Mouse (Mus musculus) midbrain, embryonic 14.5 days (tissue): Measurements from ENCODE around the gene Dph3. TPM values are rescaled to one million over a fixed set of nuclear protein-coding genes. Genes with fewer than 3 reads are reported as not detected.
"Not testable (repeated sequence)": the region's sequence is repeated elsewhere in the genome, so short reads cannot be mapped to it uniquely, and the experiment has no call there.

Experiments used
- ATAC-seq: fragments of 200-750 bp; cut with Nextera tagmentation; 2 replicates; pipeline ENCODE4 v1.8.0; 2017; ENCODE audit warnings: moderate number of reproducible peaks, moderate library complexity; ENCODE audit not compliant: low FRiP score, low TSS enrichment
- DNase-seq: peaks from one replicate; pipeline ENCODE4 v3.0.0-alpha.2; 2015
- H3K27ac ChIP-seq: fragments of 300-500 bp; sonication (generic); replicated peaks from 2 replicates; pipeline ENCODE4 v1.5.1; 2014; ENCODE audit warnings: mild to moderate bottlenecking, low read depth, low read length, moderate library complexity
- H3K27me3 ChIP-seq: fragments of 300-500 bp; sonication (generic); 2 replicates; pipeline ENCODE4 v1.6.1; 2014; ENCODE audit warnings: low read length, control low read depth, mixed read lengths; ENCODE audit not compliant: control insufficient read depth, insufficient read depth
- H3K36me3 ChIP-seq: fragments of 300-500 bp; sonication (generic); 2 replicates; pipeline ENCODE4 v1.6.1; 2014; ENCODE audit warnings: low read length, control low read depth; ENCODE audit not compliant: control insufficient read depth, insufficient read depth
- H3K4me1 ChIP-seq: fragments of 300-500 bp; sonication (generic); 2 replicates; pipeline ENCODE4 v1.6.1; 2014; ENCODE audit warnings: mild to moderate bottlenecking, antibody characterized with exemption, low read length, control low read depth; ENCODE audit not compliant: control insufficient read depth, insufficient read depth
- H3K4me2 ChIP-seq: fragments of 300-500 bp; sonication (generic); 2 replicates; pipeline ENCODE4 v1.6.1; 2014; ENCODE audit warnings: mild to moderate bottlenecking, low read length, moderate library complexity
- H3K4me3 ChIP-seq: fragments of 300-500 bp; sonication (generic); replicated peaks from 2 replicates; pipeline ENCODE4 v1.5.1; 2014; ENCODE audit warnings: low read depth, low read length
- H3K9ac ChIP-seq: fragments of 300-500 bp; sonication (generic); replicated peaks from 2 replicates; pipeline ENCODE4 v1.6.1; 2014; ENCODE audit warnings: mild to moderate bottlenecking, low read length, moderate library complexity
- H3K9me3 ChIP-seq: fragments of 300-500 bp; sonication (generic); 2 replicates; pipeline ENCODE4 v1.6.1; 2016; ENCODE audit warnings: low read length, control low read depth, mixed read lengths; ENCODE audit not compliant: control insufficient read depth
- WGBS: fragments of 180-500 bp; shearing (Covaris S2); extraction: QIAGEN DNeasy Blood & Tissue Kit; methylation state at CpG from one replicate; pipeline ENCODE4 v1.1.7; 2014; 5-methylcytosine and 5-hydroxymethylcytosine counted together
- polyA plus RNA-seq: library from polyadenylated mRNA; unstranded; fragments of >200 nt; fragmentation: Nextera tagmentation; extraction: Ambion mirVana; gene quantifications from 2 replicates; pipeline ENCODE4 v1.2.1, GENCODE M21; 2014

The Dph3 gene
- polyA plus RNA-seq, 1 experiment from 2014 or later = 93.2 TPM

DNA sequence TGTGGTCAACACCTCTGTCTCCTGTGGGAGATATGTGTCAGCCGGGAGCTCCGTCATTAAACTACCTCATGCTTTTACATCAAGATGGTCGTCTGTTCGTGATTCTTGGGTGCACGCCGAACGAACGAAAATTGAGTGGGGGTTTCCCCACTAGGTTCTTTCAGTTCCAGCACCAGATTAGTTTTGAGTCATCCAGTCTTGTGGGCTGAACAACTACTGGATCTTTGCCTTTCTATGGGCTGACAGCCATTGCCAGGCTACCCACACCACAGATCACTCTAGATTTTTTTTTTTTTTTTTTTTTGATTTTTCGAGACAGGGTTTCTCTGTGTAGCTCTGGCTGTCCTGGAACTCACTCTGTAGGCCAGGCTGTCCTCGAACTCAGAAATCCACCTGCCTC lies 26.6 kb upstream of the Dph3 start:
- not testable (repeated sequence) for H3K27ac ChIP-seq, H3K9ac ChIP-seq, H3K27me3 ChIP-seq, DNase-seq, H3K9me3 ChIP-seq, H3K4me3 ChIP-seq, H3K4me1 ChIP-seq, ATAC-seq, H3K4me2 ChIP-seq, H3K36me3 ChIP-seq
- 95% methylated on average over 9 of the region's 10 CpGs for WGBS

GRCm38 (mm10) chr14:32106911-32107310 lies 21.4 kb upstream of the Dph3 start:
- ATAC-seq = no peak
- Histone ChIP-seq H3K4me2 (no peak overlapping the region), H3K27me3 (no peaks in the 10 kb centered on the region), H3K27ac (no peak overlapping the region), H3K4me3 (no peak overlapping the region), H3K4me1 (no peaks in the 10 kb centered on the region), H3K36me3 (peaks cover 19% of the 10 kb centered on the region), H3K9ac (no peak overlapping the region), H3K9me3 (no peaks in the 10 kb centered on the region)
- WGBS = 92% methylated on average over 4 of the region's 4 CpGs
- DNase-seq = no peak

- H3K4me1 ChIP-seq = no peaks in the 10 kb centered on the region
- H3K4me3 ChIP-seq = no peak overlapping the region
- H3K36me3 ChIP-seq = peaks cover 23% of the 10 kb centered on the region
- H3K4me2 ChIP-seq = no peak overlapping the region
- 59% methylated on average over 7 of the region's 7 CpGs for WGBS
- H3K27me3 ChIP-seq = no peaks in the 10 kb centered on the region
- DNase-seq (no peak), ATAC-seq (no peak)
- no peak overlapping the region for H3K9ac ChIP-seq
- no peak overlapping the region for H3K27ac ChIP-seq
- H3K9me3 ChIP-seq = no peaks in the 10 kb centered on the region
These were observed 20.1 kb upstream of the Dph3 start for GRCm38 (mm10) chr14:32105663-32106062.

DNA sequence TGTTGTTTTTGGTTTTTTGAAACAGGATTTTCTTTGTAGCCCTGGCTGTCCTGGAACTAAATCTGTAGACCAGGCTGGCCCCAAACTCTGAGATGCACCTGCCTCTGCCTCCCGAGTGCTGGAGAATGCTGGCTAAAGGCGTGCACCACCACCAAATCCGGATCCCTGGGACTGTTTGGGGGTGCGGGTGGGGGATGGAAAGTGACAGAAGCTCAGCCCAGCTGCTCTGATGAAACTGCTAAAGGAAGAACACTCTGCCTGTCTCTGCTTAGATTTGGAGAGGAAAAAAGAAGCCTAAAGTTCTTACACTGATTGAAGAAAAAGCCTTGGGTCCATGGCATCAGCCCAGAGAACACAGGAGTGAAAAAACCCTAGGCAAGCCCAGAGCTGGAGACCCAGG lies 18.0 kb upstream of the Dph3 start:
- H3K9me3 ChIP-seq = no peaks in the 10 kb centered on the region
- no peaks in the 10 kb centered on the region for H3K27me3 ChIP-seq
- H3K4me2 ChIP-seq = no peak overlapping the region
- no peak overlapping the region for H3K27ac ChIP-seq
- no peak overlapping the region for H3K4me3 ChIP-seq
- peaks cover 44% of the 10 kb centered on the region for H3K36me3 ChIP-seq
- DNase-seq (no peak), ATAC-seq (no peak)
- no peak overlapping the region for H3K9ac ChIP-seq
- no peaks in the 10 kb centered on the region for H3K4me1 ChIP-seq
- 90% methylated on average over 4 of the region's 4 CpGs for WGBS

- no peaks in the 10 kb centered on the region for H3K9me3 ChIP-seq
- H3K36me3 ChIP-seq = peaks cover 80% of the 10 kb centered on the region
- H3K4me2 ChIP-seq = no peak overlapping the region
- DNase-seq = no peak
- H3K27ac ChIP-seq = no peak overlapping the region
- no peak for ATAC-seq
- H3K4me3 ChIP-seq = no peak overlapping the region
- H3K4me1 ChIP-seq = no peaks in the 10 kb centered on the region
- no peaks in the 10 kb centered on the region for H3K27me3 ChIP-seq
- H3K9ac ChIP-seq = no peak overlapping the region
- WGBS = 96% methylated on average over 3 of the region's 3 CpGs
These were observed 13.4 kb upstream of the Dph3 start for GRCm38 (mm10) chr14:32098951-32099350.

- DNase-seq (no peak), ATAC-seq (no peak)
- no peaks in the 10 kb centered on the region for H3K9me3 ChIP-seq
- H3K4me2 ChIP-seq = no peak overlapping the region
- H3K9ac ChIP-seq = no peak overlapping the region
- H3K36me3 ChIP-seq = peaks cover 85% of the 10 kb centered on the region
- H3K27ac ChIP-seq = no peak overlapping the region
- H3K4me3 ChIP-seq = no peak overlapping the region
- 97% methylated on average over 7 of the region's 7 CpGs for WGBS
- H3K27me3 ChIP-seq = no peaks in the 10 kb centered on the region
- H3K4me1 ChIP-seq = no peaks in the 10 kb centered on the region
These were observed 12.2 kb upstream of the Dph3 start for GRCm38 (mm10) chr14:32097691-32098090.

- Histone ChIP-seq H3K4me2 (no peak overlapping the region), H3K9ac (no peak overlapping the region), H3K36me3 (peaks cover 87% of the 10 kb centered on the region), H3K4me1 (no peaks in the 10 kb centered on the region), H3K9me3 (no peaks in the 10 kb centered on the region), H3K27ac (no peak overlapping the region), H3K4me3 (no peak overlapping the region), H3K27me3 (no peaks in the 10 kb centered on the region)
- no peak for ATAC-seq
- WGBS = 89% methylated on average over 5 of the region's 5 CpGs
- DNase-seq = no peak
These were observed 11.2 kb upstream of the Dph3 start for GRCm38 (mm10) chr14:32096740-32097139.

GRCm38 (mm10) chr14:32095646-32096045 lies 10.1 kb upstream of the Dph3 start:
- Histone ChIP-seq H3K36me3 (peaks cover 83% of the 10 kb centered on the region), H3K4me2 (no peak overlapping the region), H3K4me1 (no peaks in the 10 kb centered on the region), H3K27me3 (no peaks in the 10 kb centered on the region), H3K4me3 (no peak overlapping the region), H3K9me3 (no peaks in the 10 kb centered on the region), H3K27ac (no peak overlapping the region), H3K9ac (no peak overlapping the region)
- DNase-seq (no peak), ATAC-seq (no peak)
- WGBS = 90% methylated on average over 5 of the region's 5 CpGs

- Histone ChIP-seq H3K27ac (no peak overlapping the region), H3K9ac (no peak overlapping the region), H3K9me3 (no peaks in the 10 kb centered on the region), H3K4me3 (no peak overlapping the region), H3K27me3 (no peaks in the 10 kb centered on the region), H3K4me2 (no peak overlapping the region), H3K36me3 (peaks cover 63% of the 10 kb centered on the region), H3K4me1 (no peaks in the 10 kb centered on the region)
- 92% methylated on average over 11 of the region's 11 CpGs for WGBS
- ATAC-seq (no peak), DNase-seq (no peak)
These were observed 8.1 kb upstream of the Dph3 start for GRCm38 (mm10) chr14:32093500-32094117.
